Mouse (Mus musculus): ENCODE data around the gene Pfkfb3.

DNA sequence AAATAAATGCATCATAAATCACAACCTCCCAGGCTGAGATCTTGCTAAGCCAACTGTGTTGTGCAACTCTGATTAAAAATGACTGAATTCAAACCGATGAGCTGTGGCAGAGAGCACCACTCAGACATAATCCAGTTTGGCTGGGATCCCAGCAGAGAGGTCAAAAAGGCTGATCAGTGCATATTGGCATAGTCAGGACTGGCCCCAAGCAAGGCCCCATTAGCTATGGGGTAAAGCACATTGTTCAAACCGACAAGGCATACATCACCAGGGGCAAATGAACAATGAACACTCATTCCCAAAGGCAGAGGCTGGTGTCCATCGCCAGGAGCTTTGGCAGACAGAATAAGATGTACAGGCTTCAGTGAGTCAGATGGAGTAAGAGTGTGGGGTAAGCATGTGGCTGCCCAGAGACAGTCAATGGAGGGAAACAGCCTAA, 89.2 kb downstream of the Pfkfb3 start:
- TF ChIP-seq CTCF (IDR thresholded peaks at IDR 0.05; ENCODE audit: low read depth, low read length) (no peak), POLR2A (IDR thresholded peaks at IDR 0.05; ENCODE audit: extremely low read depth, insufficient read depth, low read length) (no peak)
